Mouse (Mus musculus) cortical plate, adult 2 months (tissue): Measurements from ENCODE around the gene Klhdc4.

Experiments
- CTCF ChIP-seq: fragments of 200-500 bp; IDR thresholded peaks from 2 replicates; pipeline ENCODE4 v1.5.1; 2011; ENCODE audit warnings: mild to moderate bottlenecking, control low read depth, low read length; ENCODE audit not compliant: insufficient read depth; ENCODE audit errors: extremely low read depth
- POLR2A ChIP-seq: fragments of 200-500 bp; IDR thresholded peaks from 2 replicates; pipeline ENCODE4 v1.6.1; 2011; ENCODE audit warnings: mild to moderate bottlenecking, low read length, control low read depth; ENCODE audit not compliant: insufficient read depth; ENCODE audit errors: extremely low read depth

GRCm38 (mm10) chr8:121792627-121793026 lies 36.7 kb downstream of the Klhdc4 start:
- TF ChIP-seq CTCF (no peak), POLR2A (no peak)
